Mouse (Mus musculus): ENCODE measurements at regions not wholly inside any gene's neighbourhood (a gene's known extent, or its start where the extent isn't known, plus 50 kb on each side); places are given as distances from the start of the nearest gene placed in this dataset.
"Not testable (repeated sequence)": the region's sequence is repeated elsewhere in the genome, so short reads cannot be mapped to it uniquely, and the experiment has no call there.

- Histone ChIP-seq H3K9me3 (ENCODE audit: control insufficient read depth) (no peaks in the 10 kb centered on the region), H3K4me2 (replicated peaks; ENCODE audit: low read depth) (no peak overlapping the region), H3K36me3 (ENCODE audit: control insufficient read depth, insufficient read depth) (no peaks in the 10 kb centered on the region), H3K4me1 (replicated peaks; ENCODE audit: control insufficient read depth, insufficient read depth, low read length) (no peaks in the 10 kb centered on the region), H3K9ac (ENCODE audit: low read depth, low read length) (no peak overlapping the region), H3K27me3 (replicated peaks; ENCODE audit: control insufficient read depth, insufficient read depth, low read length) (no peaks in the 10 kb centered on the region), H3K4me3 (ENCODE audit: low read depth, low read length) (no peak overlapping the region), H3K27ac (ENCODE audit: low read depth, low read length) (no peak overlapping the region)
- 85% methylated on average over 3 of the region's 3 CpGs for WGBS
- no peak for ATAC-seq
- TF ChIP-seq CTCF (IDR thresholded peaks at IDR 0.05; ENCODE audit: low read depth) = no peak
These were observed 491.6 kb upstream of the Igfbp3 start for GRCm38 (mm10) chr11:7705312-7705764.

DNA sequence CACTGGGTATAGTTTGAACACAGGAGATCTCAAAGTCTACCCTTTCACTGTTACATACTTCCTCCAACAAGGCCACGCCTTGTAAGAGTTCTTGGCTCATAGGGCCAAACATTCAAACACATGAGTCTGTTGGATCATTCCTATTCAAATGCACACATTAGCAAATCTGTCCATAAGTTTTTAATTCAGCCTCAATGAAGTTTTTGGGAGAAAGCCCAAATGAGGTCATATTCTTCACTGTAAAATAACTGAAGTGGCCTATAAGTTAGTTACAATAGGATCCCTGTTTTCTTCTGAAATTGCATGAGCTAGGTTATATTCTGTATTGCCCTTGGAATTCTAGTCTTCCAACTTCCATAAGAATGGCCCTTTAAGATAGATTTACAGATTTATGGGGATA, 483.9 kb upstream of the Igfbp3 start:
- ATAC-seq = no peak
- no peak overlapping the region for H3K9ac ChIP-seq (ENCODE audit: low read depth, low read length)
- 68% methylated on average over 1 of the region's 1 CpGs for WGBS

DNA sequence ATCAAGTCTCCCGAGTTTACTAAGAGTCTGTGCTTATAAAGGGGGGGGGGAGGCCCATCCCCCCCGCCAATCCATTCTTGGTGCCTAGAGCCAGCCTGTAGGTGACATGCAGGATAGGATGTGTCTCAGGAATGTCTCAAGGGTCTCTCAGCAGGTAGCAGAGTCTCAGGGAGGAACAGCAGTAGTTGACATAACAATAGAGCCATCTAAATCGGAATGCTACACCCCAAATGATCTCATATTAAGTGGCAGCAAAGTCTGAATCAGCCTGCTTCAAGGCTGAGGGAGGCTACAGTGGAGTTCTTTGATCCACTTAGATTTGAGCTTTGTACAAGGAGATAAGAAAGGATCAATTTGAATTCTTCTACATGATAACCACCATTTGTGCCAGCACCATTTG, 476.0 kb upstream of the Igfbp3 start:
- not testable (repeated sequence) for H3K9me3 ChIP-seq (ENCODE audit: control insufficient read depth); H3K4me3 ChIP-seq (ENCODE audit: low read depth, low read length); H3K27ac ChIP-seq (ENCODE audit: low read depth, low read length); H3K4me1 ChIP-seq (replicated peaks; ENCODE audit: control insufficient read depth, insufficient read depth, low read length); H3K27me3 ChIP-seq (replicated peaks; ENCODE audit: control insufficient read depth, insufficient read depth, low read length); H3K4me2 ChIP-seq (replicated peaks; ENCODE audit: low read depth); H3K9ac ChIP-seq (ENCODE audit: low read depth, low read length); ATAC-seq; H3K36me3 ChIP-seq (ENCODE audit: control insufficient read depth, insufficient read depth)
- WGBS = 66% methylated on average over 3 of the region's 3 CpGs

More for the DNA sequence above, 483.9 kb upstream of the Igfbp3 start:
- H3K9me3 ChIP-seq (ENCODE audit: control insufficient read depth) = no peaks in the 10 kb centered on the region
- H3K4me1 ChIP-seq (replicated peaks; ENCODE audit: control insufficient read depth, insufficient read depth, low read length) = no peaks in the 10 kb centered on the region
- TF ChIP-seq CTCF (IDR thresholded peaks at IDR 0.05; ENCODE audit: low read depth) = no peak
- no peak overlapping the region for H3K4me3 ChIP-seq (ENCODE audit: low read depth, low read length)
- no peak overlapping the region for H3K27ac ChIP-seq (ENCODE audit: low read depth, low read length)
- H3K27me3 ChIP-seq (replicated peaks; ENCODE audit: control insufficient read depth, insufficient read depth, low read length) = no peaks in the 10 kb centered on the region
- H3K36me3 ChIP-seq (ENCODE audit: control insufficient read depth, insufficient read depth) = no peaks in the 10 kb centered on the region
- no peak overlapping the region for H3K4me2 ChIP-seq (replicated peaks; ENCODE audit: low read depth)

DNA sequence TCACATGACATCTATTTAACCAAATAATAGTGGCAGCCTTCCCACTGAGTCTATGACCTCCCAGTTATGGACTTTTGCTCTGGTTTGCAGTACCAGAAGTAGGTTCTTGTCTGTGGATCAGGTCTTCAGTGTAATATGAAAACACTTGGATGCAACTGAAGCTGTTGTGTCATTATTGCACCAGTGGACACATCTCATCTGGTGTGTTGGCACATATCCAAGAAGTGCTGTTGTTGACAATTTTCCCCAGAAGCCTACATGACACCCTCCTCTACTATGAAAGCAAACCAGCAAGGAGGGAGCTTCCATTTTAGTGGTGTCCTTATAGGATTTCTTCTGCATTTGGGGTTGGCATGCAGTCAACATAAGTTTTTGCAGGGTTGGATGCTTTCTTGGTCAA, 459.1 kb upstream of the Igfbp3 start:
- Histone ChIP-seq H3K4me1 (replicated peaks; ENCODE audit: control insufficient read depth, insufficient read depth, low read length) (no peaks in the 10 kb centered on the region), H3K27me3 (replicated peaks; ENCODE audit: control insufficient read depth, insufficient read depth, low read length) (no peaks in the 10 kb centered on the region), H3K36me3 (ENCODE audit: control insufficient read depth, insufficient read depth) (no peaks in the 10 kb centered on the region), H3K9ac (ENCODE audit: low read depth, low read length) (no peak overlapping the region), H3K4me2 (replicated peaks; ENCODE audit: low read depth) (no peak overlapping the region), H3K27ac (ENCODE audit: low read depth, low read length) (no peak overlapping the region), H3K4me3 (ENCODE audit: low read depth, low read length) (no peak overlapping the region), H3K9me3 (ENCODE audit: control insufficient read depth) (no peaks in the 10 kb centered on the region)
- no peak for TF ChIP-seq CTCF (IDR thresholded peaks at IDR 0.05; ENCODE audit: low read depth)
- ATAC-seq = no peak

- ATAC-seq = no peak
- Histone ChIP-seq H3K4me1 (replicated peaks; ENCODE audit: control insufficient read depth, insufficient read depth, low read length) (no peaks in the 10 kb centered on the region), H3K27me3 (replicated peaks; ENCODE audit: control insufficient read depth, insufficient read depth, low read length) (no peaks in the 10 kb centered on the region), H3K4me3 (ENCODE audit: low read depth, low read length) (no peak overlapping the region), H3K36me3 (ENCODE audit: control insufficient read depth, insufficient read depth) (no peaks in the 10 kb centered on the region), H3K9ac (ENCODE audit: low read depth, low read length) (no peak overlapping the region), H3K27ac (ENCODE audit: low read depth, low read length) (no peak overlapping the region), H3K9me3 (ENCODE audit: control insufficient read depth) (no peaks in the 10 kb centered on the region), H3K4me2 (replicated peaks; ENCODE audit: low read depth) (no peak overlapping the region)
- no peak for TF ChIP-seq CTCF (IDR thresholded peaks at IDR 0.05; ENCODE audit: low read depth)
These were observed 416.9 kb upstream of the Igfbp3 start for GRCm38 (mm10) chr11:7630637-7631036.

DNA sequence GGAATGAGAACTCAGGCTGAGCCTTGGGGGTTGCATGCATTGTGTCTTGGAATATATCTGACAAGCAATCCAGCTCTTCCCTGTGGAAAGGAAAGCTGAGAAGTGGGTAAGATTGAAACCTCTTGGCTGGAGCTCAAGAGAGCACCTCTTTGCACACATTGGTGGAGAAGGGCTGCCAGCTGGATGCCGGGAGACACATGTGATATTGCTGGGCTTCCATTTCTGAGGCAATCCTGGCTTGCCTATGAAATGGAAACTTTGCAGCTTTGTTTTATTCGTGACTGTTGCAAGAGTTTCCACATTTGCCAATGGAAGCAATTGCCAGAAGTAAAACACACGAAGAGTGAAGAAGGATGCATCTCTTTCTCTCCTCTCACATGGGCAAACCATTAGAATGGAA, 411.5 kb upstream of the Igfbp3 start:
- Histone ChIP-seq H3K9me3 (ENCODE audit: control insufficient read depth) (no peaks in the 10 kb centered on the region), H3K27me3 (replicated peaks; ENCODE audit: control insufficient read depth, insufficient read depth, low read length) (no peaks in the 10 kb centered on the region), H3K4me1 (replicated peaks; ENCODE audit: control insufficient read depth, insufficient read depth, low read length) (no peaks in the 10 kb centered on the region), H3K9ac (ENCODE audit: low read depth, low read length) (no peak overlapping the region), H3K36me3 (ENCODE audit: control insufficient read depth, insufficient read depth) (no peaks in the 10 kb centered on the region), H3K4me2 (replicated peaks; ENCODE audit: low read depth) (no peak overlapping the region), H3K27ac (ENCODE audit: low read depth, low read length) (no peak overlapping the region), H3K4me3 (ENCODE audit: low read depth, low read length) (no peak overlapping the region)
- no peak for ATAC-seq
- WGBS = 78% methylated on average over 3 of the region's 3 CpGs
- no peak for TF ChIP-seq CTCF (IDR thresholded peaks at IDR 0.05; ENCODE audit: low read depth)

DNA sequence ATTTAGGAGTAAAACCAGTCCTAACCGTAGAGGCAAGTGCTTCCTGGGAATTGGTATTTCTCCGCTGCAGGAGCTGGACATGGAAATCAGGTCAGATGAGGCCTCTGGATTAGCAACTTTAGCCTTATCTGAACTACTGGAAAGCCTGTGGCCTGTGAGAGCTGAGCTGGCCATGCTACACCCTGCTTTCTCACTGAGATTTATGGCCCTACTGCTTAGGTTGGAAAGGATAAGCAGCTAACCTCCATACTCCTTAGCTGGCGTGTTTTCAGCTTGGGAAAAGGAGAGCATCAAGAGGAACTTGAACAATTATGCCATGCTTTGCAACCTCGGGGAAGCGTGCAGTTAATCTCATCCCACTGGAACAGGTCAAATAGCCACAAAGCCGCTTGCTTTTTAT, 406.6 kb upstream of the Igfbp3 start:
- H3K9me3 ChIP-seq (ENCODE audit: control insufficient read depth) = no peaks in the 10 kb centered on the region
- H3K27me3 ChIP-seq (replicated peaks; ENCODE audit: control insufficient read depth, insufficient read depth, low read length) = no peaks in the 10 kb centered on the region
- H3K9ac ChIP-seq (ENCODE audit: low read depth, low read length) = no peak overlapping the region
- no peak for TF ChIP-seq CTCF (IDR thresholded peaks at IDR 0.05; ENCODE audit: low read depth)
- WGBS = 38% methylated on average over 6 of the region's 6 CpGs
- H3K27ac ChIP-seq (ENCODE audit: low read depth, low read length) = no peak overlapping the region
- H3K4me1 ChIP-seq (replicated peaks; ENCODE audit: control insufficient read depth, insufficient read depth, low read length) = no peaks in the 10 kb centered on the region
- no peak overlapping the region for H3K4me3 ChIP-seq (ENCODE audit: low read depth, low read length)
- no peaks in the 10 kb centered on the region for H3K36me3 ChIP-seq (ENCODE audit: control insufficient read depth, insufficient read depth)
- H3K4me2 ChIP-seq (replicated peaks; ENCODE audit: low read depth) = no peak overlapping the region
- no peak for ATAC-seq
